Mouse (Mus musculus): ENCODE measurements at regions not wholly inside any gene's neighbourhood (a gene's known extent, or its start where the extent isn't known, plus 50 kb on each side); places are given as distances from the start of the nearest gene placed in this dataset.
A peak's percentile ranks its signal among the peaks of the same experiment; 100 is the strongest.

DNA sequence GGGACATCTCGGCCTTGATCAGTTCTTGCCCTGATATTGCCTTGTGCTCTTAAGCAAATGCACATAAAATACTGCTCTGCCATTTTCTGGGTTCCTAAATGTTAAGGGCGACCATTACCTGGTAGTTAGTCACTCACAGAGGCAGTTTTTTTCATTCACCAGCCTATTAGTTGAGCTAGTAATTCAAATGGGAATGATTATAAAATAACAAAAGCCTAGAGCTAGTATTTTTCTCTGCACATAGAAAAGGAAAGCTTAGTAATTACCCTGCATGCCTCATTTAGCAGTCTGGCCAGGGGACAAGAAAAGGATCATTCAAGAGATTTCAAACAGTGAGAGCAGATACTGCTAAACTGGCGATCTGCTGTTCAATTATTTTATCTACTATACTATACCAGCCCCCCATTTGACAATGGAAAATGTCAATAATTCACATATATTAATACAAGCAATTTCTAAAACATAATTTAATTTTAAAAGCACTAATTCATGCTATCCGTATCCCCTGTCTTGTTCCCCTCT is 645.1 kb downstream of the Pdha2 start:
- peak in 1 of 2 experiments; percentile 5 for DNase-seq

DNA sequence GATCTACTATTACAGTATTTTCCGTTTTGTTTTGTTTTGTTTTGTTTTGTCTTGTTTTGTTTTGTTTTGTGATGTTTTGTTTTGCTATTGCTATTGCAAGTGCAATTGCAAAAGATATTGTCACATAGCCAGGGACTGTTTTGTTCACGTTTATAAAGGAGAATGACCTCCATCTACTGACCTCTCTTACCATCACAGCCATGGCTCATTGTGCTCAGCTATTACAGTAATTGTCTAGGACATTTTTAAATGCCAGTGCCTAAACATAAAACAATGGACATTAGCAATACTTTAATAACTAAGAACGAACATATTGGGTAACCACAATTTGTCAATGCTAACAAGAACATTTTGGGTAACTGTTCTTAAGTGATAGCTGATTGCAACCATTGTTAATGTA is 657.4 kb downstream of the Pdha2 start:
- no peak for DNase-seq

DNA sequence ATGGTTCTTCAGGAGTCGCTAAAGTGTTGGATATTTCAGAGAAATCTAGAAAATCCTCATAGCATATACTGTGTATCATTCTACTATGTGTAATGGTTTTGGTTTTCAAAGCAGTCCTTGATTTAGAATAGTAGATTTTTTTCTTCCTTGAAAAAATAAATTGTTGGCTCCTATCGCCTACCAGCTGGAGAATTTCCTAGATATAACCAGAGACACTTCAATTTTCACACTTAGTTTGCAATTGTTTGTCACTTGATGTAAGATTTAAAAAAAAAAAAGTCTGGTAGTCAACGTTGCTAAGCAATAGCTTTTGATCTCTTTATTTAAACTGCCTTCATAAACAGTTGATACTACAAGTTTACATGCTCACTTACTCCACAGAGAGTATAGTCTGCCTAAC is 663.7 kb downstream of the Pdha2 start:
- DNase-seq: no peak

DNA sequence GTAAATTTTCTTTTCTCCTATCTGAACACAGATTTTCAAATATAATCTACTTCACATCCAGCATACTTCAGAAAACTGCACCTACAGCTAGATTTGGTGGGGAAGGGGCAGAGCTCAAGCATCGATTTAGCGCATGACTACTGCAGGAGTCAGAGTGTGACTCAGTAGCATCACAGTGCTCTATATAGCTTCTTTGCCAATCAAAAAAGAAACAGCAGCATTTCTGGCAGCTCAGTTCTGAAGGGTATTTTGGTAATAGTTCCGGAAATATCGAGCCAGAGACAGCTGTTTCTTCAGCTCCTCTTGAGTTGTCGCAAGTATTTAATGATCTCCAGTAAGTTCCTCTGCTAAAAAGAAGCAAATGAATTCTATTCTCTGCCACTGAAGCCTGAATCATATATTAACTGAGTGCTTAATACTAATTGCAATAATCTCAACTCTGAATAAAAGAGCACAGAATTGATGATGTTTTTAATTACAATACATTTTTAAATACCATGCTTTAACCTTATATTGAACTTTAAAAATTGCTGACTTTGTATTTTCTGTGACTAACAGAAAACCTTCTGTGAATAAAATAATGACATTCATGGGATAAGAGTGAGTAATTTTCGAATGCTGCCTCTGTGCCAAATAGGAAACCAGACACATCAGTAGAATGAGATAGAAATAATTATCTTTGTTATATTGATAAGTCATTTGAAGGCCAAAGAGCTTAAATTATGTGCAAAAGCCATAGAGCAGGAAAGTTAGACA is 680.2 kb downstream of the Pdha2 start:
- DNase-seq: no peak

DNA sequence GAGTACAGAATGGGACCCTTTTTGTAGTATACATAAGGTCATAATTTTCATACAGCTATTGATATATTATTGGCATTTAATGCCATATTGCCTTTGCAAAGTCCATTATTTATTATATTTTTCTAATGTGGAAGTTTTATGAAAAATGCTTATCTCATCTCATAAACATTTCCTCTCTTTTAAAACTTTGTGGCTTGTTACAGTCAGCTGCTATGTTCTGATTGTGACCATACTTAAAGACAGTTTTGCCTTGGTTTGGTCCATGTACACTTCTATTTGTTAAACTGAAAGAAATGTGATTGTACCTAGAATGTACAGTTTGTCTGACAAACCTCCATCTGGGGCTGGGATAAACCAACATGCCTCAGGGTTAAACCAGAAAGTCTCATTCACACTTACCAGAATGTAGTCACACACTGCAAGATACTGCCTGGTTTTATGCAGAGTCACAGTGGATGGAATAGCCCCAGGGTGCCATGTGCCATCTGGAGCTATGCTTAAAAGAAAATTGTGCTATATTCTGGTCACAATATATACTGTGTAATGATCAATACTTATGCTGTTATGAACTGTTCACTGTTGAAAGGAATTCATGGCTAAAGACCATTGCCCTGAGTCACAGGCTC is 690.4 kb downstream of the Pdha2 start:
- DNase-seq: no peak

DNA sequence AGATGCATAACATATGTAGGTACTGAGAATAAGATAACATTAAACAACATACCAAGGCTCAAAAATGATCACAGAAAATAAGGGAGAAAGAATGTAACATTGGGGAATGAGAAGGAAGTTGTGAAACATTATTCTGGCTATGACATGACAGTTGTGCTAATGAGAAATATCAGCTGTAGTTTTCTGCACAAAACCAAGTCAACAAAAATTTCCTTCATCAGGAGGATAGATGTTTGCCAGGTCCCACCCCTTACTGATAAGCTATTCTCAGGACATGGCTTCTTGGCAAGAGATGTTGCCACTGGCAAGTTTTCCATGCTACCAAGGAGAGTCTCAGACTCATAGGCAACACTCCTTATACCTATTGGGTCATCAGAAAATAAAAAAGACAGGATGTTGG is 701.3 kb downstream of the Pdha2 start:
- DNase-seq: peak in 1 of 2 experiments; percentile 6

DNA sequence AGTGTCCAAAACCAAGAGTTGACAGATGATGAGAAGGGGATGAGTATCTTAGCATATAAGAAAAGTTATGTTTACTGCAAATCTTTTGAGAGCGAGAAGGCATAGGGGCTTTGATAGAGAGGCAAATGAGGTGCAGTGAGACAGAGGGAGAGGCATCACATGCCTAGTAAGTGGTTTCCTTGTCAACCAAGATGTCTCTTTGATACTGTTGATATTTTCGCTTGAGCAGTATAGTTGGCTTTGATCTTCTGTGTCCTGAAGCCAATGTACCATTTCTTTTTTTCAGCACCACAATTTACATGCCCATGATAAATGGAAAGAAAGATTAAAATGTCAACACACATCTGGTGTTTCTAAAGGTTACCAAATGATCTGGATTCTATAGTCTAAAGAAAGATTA is 702.1 kb downstream of the Pdha2 start:
- DNase-seq: no peak

DNA sequence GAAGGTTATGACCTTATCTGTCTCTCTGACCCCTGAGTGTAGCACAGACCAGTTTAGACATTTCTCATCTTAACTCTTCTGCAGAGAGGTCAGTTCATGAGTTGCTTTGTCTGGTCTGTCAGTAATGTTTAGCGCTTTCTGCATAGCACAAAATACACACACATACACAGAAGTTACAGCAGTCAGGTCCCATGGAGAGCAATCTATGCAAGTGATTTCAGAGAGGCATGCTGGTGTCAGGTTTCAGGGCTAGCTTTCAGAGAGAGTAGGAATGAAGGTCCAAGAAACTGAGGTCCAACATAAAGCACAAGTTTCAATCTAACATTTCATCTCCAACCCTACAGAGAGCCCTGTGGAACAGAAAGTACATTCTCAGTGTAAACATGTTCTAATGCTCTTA is 718.0 kb downstream of the Pdha2 start:
- DNase-seq: no peak

DNA sequence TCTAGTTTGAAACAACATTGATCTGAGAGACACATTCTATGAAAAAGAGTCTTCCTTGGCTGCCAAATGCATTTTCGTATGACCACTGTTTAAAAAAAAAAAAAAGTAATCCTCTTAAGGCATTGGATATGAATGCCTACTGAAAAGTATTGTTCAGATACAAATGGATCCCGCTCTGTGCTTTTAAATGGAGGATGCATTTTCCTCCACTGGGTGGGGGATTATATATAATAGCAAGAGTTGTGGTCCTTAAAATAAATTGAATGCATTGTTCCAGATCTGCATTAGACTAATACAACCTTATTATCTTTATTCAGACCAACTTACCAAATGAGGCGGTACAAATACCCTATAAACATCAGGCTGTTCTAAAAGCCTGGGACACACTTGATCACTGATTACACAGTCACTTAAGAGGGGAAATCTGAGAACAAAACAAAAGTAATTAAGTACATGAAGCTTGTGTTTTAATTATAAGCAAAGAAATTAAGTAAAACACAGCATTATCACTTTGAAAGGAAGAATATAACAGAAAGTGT is 734.4 kb downstream of the Pdha2 start:
- no peak for DNase-seq

DNA sequence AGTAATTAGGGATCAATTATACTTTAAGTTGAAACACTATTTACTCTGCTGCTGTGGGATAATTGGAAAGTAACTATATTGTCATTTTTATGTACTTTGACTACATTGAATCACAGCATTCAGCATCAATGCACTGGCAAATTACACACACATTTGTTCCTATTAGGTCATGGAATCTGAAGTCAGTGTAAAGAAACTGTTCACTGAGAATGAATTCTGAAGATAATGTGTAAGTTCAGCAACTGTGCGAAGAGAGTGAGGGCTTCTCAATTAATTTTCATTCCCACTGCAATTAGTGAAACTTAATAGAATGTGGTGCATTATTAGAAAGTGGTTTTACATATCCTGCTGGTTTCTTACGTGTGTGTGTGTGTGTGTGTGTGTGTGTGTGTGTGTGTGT is 735.6 kb downstream of the Pdha2 start:
- DNase-seq: no peak

DNA sequence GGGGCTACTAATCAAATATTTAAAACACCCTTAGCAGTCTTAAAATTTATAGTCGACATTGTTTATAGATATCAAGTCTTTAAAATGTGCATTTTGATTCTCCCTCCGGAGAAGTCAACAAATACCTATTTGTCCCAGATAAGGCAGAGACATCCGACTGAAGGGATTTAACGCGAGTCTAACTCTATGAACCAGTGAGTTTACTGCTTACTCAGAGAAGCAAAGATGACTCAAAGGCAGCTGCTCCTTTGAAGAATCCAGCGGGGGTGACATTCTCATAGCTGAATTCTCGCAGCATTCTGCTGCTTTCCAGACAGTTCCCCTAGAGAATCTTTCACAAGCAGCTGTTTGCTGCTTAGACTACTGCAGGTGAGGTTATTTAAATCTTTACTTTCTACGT is 759.6 kb downstream of the Pdha2 start:
- DNase-seq: no peak

DNA sequence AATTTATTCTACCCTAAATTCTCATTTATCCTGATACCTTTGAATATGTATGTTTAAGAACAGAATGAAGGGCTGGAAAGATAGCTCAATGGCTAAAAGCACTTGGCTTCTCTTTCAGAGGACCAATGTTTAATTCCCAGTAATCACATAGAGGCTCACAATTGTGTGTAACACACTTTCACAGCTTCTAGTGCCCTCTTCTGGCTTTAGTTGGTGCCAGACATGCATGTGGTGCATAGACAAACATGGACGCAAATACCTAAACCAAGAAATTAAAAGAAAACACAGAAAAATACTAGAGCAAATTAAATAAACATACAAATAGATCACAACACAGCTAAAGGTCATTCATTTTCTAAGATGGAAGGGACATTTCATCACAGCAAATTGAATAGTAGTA is 761.0 kb downstream of the Pdha2 start:
- no peak for DNase-seq

DNA sequence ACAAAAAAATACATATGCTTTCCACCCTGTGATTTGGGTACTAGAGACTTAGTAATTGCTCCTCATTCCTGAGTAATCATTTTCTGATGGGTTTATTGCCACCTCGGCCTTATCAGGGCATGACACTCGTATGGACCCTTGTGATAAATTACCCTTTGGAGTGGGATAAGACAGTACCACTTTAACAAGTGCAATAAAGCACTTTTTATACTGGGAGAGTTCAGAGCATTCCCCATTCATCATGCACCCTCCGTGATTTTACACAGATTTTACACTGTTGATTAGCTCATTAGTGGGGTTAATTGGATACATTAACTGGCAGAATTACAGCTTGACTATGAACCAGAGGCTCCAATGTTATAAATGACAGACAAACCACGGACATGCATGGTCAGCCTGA is 802.9 kb downstream of the Pdha2 start:
- no peak for DNase-seq

Measured in cerebellum, postnatal 14 days (tissue).